Mouse (Mus musculus): ENCODE data around the gene Mfrp. TPM values are rescaled to one million over a fixed set of nuclear protein-coding genes. Genes with fewer than 3 reads are reported as not detected.
A peak's percentile ranks its signal among the peaks of the same experiment; 100 is the strongest.

Mfrp gene
- polyA plus RNA-seq, 1 experiment from 2014 or later, result 0.11 TPM

DNA sequence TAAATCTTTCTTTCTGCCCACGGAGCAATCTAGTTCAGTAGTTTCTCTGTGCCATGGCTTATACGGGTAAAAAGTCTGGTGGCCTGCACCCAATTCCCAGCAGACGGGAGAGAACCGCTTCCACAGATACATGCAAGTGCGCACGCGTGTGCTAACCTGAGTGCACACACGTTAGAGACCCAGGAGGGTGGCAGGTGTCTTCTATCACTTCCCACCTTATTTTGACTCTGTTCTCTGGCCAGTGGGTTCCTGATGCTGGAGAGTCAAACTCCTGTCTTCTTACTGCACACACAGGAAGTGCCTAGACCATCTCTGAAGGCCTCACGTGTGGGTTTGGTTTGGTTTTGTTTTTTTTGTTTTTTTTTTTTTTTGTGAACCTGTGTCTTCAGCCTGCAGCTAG lies 14.1 kb downstream of the Mfrp start:
- H3K4me1 ChIP-seq (ENCODE audit: control insufficient read depth, insufficient read depth, low read length), result no peaks in the 10 kb centered on the region
- H3K36me3 ChIP-seq (ENCODE audit: control insufficient read depth, insufficient read depth, low read length), result no peaks in the 10 kb centered on the region
- no peak overlapping the region for H3K27ac ChIP-seq (replicated peaks; ENCODE audit: low read depth, low read length)
- no peak overlapping the region for H3K9ac ChIP-seq (replicated peaks; ENCODE audit: low read length)
- H3K27me3 ChIP-seq (ENCODE audit: control insufficient read depth, insufficient read depth, low read length), result no peaks in the 10 kb centered on the region
- H3K4me2 ChIP-seq (ENCODE audit: low read length), result no peak overlapping the region
- DNase-seq (no peak), ATAC-seq (ENCODE audit: low FRiP score, low TSS enrichment) (no peak)
- H3K9me3 ChIP-seq (ENCODE audit: control insufficient read depth, low read length), result no peaks in the 10 kb centered on the region
- H3K4me3 ChIP-seq (replicated peaks; ENCODE audit: low read depth, low read length), result no peak overlapping the region
- WGBS, result 93% methylated on average over 9 of the region's 9 CpGs

DNA sequence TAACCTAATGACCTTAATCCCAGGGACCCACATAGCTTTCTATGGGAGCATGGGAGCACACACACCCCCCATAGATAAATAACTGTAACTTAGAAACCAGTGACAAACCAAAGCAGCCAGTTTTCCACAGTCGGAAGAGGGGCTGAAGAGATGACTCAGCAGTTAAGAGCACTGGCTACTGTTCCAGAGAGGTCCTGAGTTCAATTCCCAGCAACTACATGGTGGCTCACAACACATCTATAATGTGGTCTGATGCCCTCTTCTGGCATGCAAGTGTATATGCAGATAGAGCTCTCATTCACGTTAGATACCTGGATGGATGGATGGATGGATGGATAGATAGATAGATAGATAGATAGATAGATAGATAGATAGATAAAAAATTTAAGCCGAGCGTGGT lies 14.7 kb downstream of the Mfrp start:
- H3K4me2 ChIP-seq (ENCODE audit: low read length), result no peak overlapping the region
- H3K27ac ChIP-seq (replicated peaks; ENCODE audit: low read depth, low read length), result no peak overlapping the region
- no peaks in the 10 kb centered on the region for H3K9me3 ChIP-seq (ENCODE audit: control insufficient read depth, low read length)
- WGBS, result 87% methylated on average over 4 of the region's 4 CpGs
- H3K27me3 ChIP-seq (ENCODE audit: control insufficient read depth, insufficient read depth, low read length), result no peaks in the 10 kb centered on the region
- no peak overlapping the region for H3K9ac ChIP-seq (replicated peaks; ENCODE audit: low read length)
- no peak overlapping the region for H3K4me3 ChIP-seq (replicated peaks; ENCODE audit: low read depth, low read length)
- H3K4me1 ChIP-seq (ENCODE audit: control insufficient read depth, insufficient read depth, low read length), result no peaks in the 10 kb centered on the region
- no peak for ATAC-seq (ENCODE audit: low FRiP score, low TSS enrichment)
- H3K36me3 ChIP-seq (ENCODE audit: control insufficient read depth, insufficient read depth, low read length), result no peaks in the 10 kb centered on the region
- DNase-seq, result no peak

GRCm38 (mm10) chr9:44119011-44119410 lies 17.5 kb downstream of the Mfrp start:
- WGBS, result 47% methylated on average over 5 of the region's 5 CpGs
- H3K27me3 ChIP-seq (ENCODE audit: control insufficient read depth, insufficient read depth, low read length), result no peaks in the 10 kb centered on the region
- H3K4me2 ChIP-seq (ENCODE audit: low read length), result no peak overlapping the region
- ATAC-seq (ENCODE audit: low FRiP score, low TSS enrichment) (no peak), DNase-seq (no peak)
- H3K36me3 ChIP-seq (ENCODE audit: control insufficient read depth, insufficient read depth, low read length), result no peaks in the 10 kb centered on the region
- no peak overlapping the region for H3K9ac ChIP-seq (replicated peaks; ENCODE audit: low read length)
- H3K4me3 ChIP-seq (replicated peaks; ENCODE audit: low read depth, low read length), result no peak overlapping the region
- H3K27ac ChIP-seq (replicated peaks; ENCODE audit: low read depth, low read length), result no peak overlapping the region
- no peaks in the 10 kb centered on the region for H3K9me3 ChIP-seq (ENCODE audit: control insufficient read depth, low read length)
- H3K4me1 ChIP-seq (ENCODE audit: control insufficient read depth, insufficient read depth, low read length), result no peaks in the 10 kb centered on the region

- Histone ChIP-seq H3K4me1 (ENCODE audit: control insufficient read depth, insufficient read depth, low read length) (no peaks in the 10 kb centered on the region), H3K4me2 (ENCODE audit: low read length) (no peak overlapping the region), H3K27me3 (ENCODE audit: control insufficient read depth, insufficient read depth, low read length) (no peaks in the 10 kb centered on the region), H3K9me3 (ENCODE audit: control insufficient read depth, low read length) (no peaks in the 10 kb centered on the region), H3K9ac (replicated peaks; ENCODE audit: low read length) (no peak overlapping the region), H3K36me3 (ENCODE audit: control insufficient read depth, insufficient read depth, low read length) (no peaks in the 10 kb centered on the region), H3K27ac (replicated peaks; ENCODE audit: low read depth, low read length) (no peak overlapping the region), H3K4me3 (replicated peaks; ENCODE audit: low read depth, low read length) (no peak overlapping the region)
- 85% methylated on average over 8 of the region's 8 CpGs for WGBS
- DNase-seq (no peak), ATAC-seq (ENCODE audit: low FRiP score, low TSS enrichment) (no peak)
Measured at GRCm38 (mm10) chr9:44119948-44120465, 18.5 kb downstream of the Mfrp start.

DNA sequence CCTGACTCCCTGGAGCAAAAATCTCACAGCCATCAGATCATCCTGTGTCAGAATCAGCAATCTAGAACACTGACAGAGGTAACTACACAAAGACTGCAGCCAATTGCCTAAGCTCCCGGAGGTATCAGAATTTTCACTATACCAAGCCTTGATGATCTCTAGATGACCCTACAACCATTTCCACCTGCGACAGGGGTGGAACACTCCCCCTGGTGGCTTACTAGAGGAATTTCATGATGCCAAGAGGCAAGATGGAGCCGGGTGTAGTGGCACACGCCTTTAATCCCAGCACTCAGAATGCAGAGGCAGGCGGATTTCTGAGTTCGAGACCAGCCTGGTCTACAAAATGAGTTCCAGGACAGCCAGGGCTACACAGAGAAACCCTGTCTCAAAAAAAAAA lies 22.8 kb downstream of the Mfrp start:
- WGBS, result 72% methylated on average over 6 of the region's 6 CpGs
- Histone ChIP-seq H3K9me3 (ENCODE audit: control insufficient read depth, low read length) (no peaks in the 10 kb centered on the region), H3K4me2 (ENCODE audit: low read length) (no peak overlapping the region), H3K4me3 (replicated peaks; ENCODE audit: low read depth, low read length) (no peak overlapping the region), H3K4me1 (ENCODE audit: control insufficient read depth, insufficient read depth, low read length) (no peaks in the 10 kb centered on the region), H3K9ac (replicated peaks; ENCODE audit: low read length) (no peak overlapping the region), H3K27ac (replicated peaks; ENCODE audit: low read depth, low read length) (no peak overlapping the region), H3K36me3 (ENCODE audit: control insufficient read depth, insufficient read depth, low read length) (no peaks in the 10 kb centered on the region), H3K27me3 (ENCODE audit: control insufficient read depth, insufficient read depth, low read length) (no peaks in the 10 kb centered on the region)
- DNase-seq, result no peak
- ATAC-seq (ENCODE audit: low FRiP score, low TSS enrichment), result no peak

DNA sequence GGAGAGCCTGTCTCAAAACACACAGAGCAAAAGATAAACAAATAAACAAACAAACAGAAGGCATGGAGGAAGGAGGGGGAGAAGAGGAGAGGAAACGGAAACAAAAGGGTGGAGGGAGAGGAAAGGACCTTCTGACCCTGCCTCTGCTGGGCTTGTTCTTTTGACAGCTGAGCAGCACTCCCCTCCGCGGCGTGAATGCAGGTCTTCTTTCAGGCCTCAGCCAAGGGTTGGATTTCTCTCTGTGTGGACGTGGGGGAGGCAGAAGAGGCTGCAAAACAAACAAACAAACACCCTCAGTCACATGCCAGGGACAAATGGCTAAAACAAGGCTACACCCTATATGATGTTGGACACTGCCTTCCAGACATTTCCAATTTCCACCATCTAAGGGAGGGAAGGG lies 23.5 kb downstream of the Mfrp start:
- no peak for DNase-seq
- H3K27me3 ChIP-seq (ENCODE audit: control insufficient read depth, insufficient read depth, low read length), result no peaks in the 10 kb centered on the region

DNA sequence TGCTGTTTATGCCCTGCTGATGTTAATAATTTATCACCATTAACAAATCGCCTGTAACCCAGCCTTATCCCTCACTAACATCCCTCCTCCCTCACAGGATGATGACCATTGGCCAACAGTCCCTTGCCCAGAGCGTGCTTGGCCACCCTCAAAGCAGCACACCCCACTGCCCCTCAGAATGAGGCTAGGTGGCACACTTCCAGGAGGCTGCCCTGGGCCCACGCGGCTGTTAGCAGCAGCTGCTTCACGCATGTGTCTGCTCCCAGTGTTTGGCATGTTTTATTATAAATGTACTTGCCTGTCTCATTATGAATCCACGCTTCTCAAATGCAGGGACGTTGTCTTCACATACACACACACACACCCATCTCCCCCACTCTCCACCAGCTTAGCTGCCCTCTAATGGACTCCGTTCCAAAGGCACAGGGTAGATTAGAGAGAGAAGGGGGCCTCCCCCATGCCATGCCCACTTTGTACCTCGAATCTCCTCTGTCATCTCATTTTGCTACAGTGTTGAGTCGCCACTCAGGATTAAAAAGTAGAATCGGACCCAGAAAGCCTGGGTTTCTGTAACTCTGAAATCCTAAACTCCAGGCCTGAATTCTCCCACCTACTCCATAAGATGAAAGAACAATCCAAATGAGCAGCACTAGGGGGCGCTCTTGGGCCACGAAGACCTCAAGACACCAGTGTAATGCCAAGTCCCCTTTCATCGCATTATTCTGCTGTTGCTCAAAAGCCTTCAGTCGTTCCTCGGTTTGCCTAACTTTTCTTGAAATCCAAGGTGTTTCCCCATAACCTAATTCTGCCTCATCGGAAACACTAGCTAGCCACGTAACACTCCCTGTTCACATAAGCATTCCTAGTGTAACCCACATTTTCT lies 24.3 kb downstream of the Mfrp start:
- ATAC-seq (ENCODE audit: low FRiP score, low TSS enrichment), result no peak
- no peaks in the 10 kb centered on the region for H3K36me3 ChIP-seq (ENCODE audit: control insufficient read depth, insufficient read depth, low read length)
- H3K27ac ChIP-seq (replicated peaks; ENCODE audit: low read depth, low read length), result no peak overlapping the region
- peaks cover 13% of the 10 kb centered on the region for H3K4me1 ChIP-seq (ENCODE audit: control insufficient read depth, insufficient read depth, low read length)
- peak; percentile 95 for DNase-seq
- H3K9ac ChIP-seq (replicated peaks; ENCODE audit: low read length), result no peak overlapping the region
- H3K9me3 ChIP-seq (ENCODE audit: control insufficient read depth, low read length), result no peaks in the 10 kb centered on the region
- no peaks in the 10 kb centered on the region for H3K27me3 ChIP-seq (ENCODE audit: control insufficient read depth, insufficient read depth, low read length)
- 33% methylated on average over 18 of the region's 18 CpGs for WGBS
- H3K4me3 ChIP-seq (replicated peaks; ENCODE audit: low read depth, low read length), result no peak overlapping the region
- 0 out of 2 replicates have a peak overlapping the region, but pooled peaks have one; percentile 13 for H3K4me2 ChIP-seq (ENCODE audit: low read length)

More for the DNA sequence above, 23.5 kb downstream of the Mfrp start:
- WGBS, result 56% methylated on average over 5 of the region's 5 CpGs
- Histone ChIP-seq H3K9ac (replicated peaks; ENCODE audit: low read length) (no peak overlapping the region), H3K36me3 (ENCODE audit: control insufficient read depth, insufficient read depth, low read length) (no peaks in the 10 kb centered on the region), H3K9me3 (ENCODE audit: control insufficient read depth, low read length) (no peaks in the 10 kb centered on the region), H3K4me3 (replicated peaks; ENCODE audit: low read depth, low read length) (no peak overlapping the region), H3K4me1 (ENCODE audit: control insufficient read depth, insufficient read depth, low read length) (peaks cover 6% of the 10 kb centered on the region), H3K27ac (replicated peaks; ENCODE audit: low read depth, low read length) (no peak overlapping the region), H3K4me2 (ENCODE audit: low read length) (no peak overlapping the region)
- ATAC-seq (ENCODE audit: low FRiP score, low TSS enrichment), result no peak

- Histone ChIP-seq H3K27me3 (ENCODE audit: control insufficient read depth, insufficient read depth, low read length) (no peaks in the 10 kb centered on the region), H3K9ac (replicated peaks; ENCODE audit: low read length) (no peak overlapping the region), H3K36me3 (ENCODE audit: control insufficient read depth, insufficient read depth, low read length) (no peaks in the 10 kb centered on the region), H3K27ac (replicated peaks; ENCODE audit: low read depth, low read length) (no peak overlapping the region), H3K4me1 (ENCODE audit: control insufficient read depth, insufficient read depth, low read length) (peaks cover 17% of the 10 kb centered on the region), H3K4me2 (ENCODE audit: low read length) (no peak overlapping the region), H3K4me3 (replicated peaks; ENCODE audit: low read depth, low read length) (no peak overlapping the region), H3K9me3 (ENCODE audit: control insufficient read depth, low read length) (no peaks in the 10 kb centered on the region)
- ATAC-seq (ENCODE audit: low FRiP score, low TSS enrichment), result no peak
- DNase-seq, result no peak
- 90% methylated on average over 3 of the region's 3 CpGs for WGBS
Measured at GRCm38 (mm10) chr9:44126746-44127145, 25.2 kb downstream of the Mfrp start.

- H3K9ac ChIP-seq (replicated peaks; ENCODE audit: low read length), result no peak overlapping the region
- no peak overlapping the region for H3K4me3 ChIP-seq (replicated peaks; ENCODE audit: low read depth, low read length)
- no peaks in the 10 kb centered on the region for H3K36me3 ChIP-seq (ENCODE audit: control insufficient read depth, insufficient read depth, low read length)
- no peaks in the 10 kb centered on the region for H3K9me3 ChIP-seq (ENCODE audit: control insufficient read depth, low read length)
- H3K4me1 ChIP-seq (ENCODE audit: control insufficient read depth, insufficient read depth, low read length), result peaks cover 17% of the 10 kb centered on the region
- DNase-seq (no peak), ATAC-seq (ENCODE audit: low FRiP score, low TSS enrichment) (no peak)
- no peak overlapping the region for H3K4me2 ChIP-seq (ENCODE audit: low read length)
- H3K27me3 ChIP-seq (ENCODE audit: control insufficient read depth, insufficient read depth, low read length), result no peaks in the 10 kb centered on the region
- H3K27ac ChIP-seq (replicated peaks; ENCODE audit: low read depth, low read length), result no peak overlapping the region
- 44% methylated on average over 3 of the region's 3 CpGs for WGBS
Measured at GRCm38 (mm10) chr9:44127351-44127801, 25.8 kb downstream of the Mfrp start.

Measured in midbrain, embryonic 14.5 days (tissue).